Mouse (Mus musculus): Measurements from ENCODE around the gene Kcnmb4. TPM values are rescaled to one million over a fixed set of nuclear protein-coding genes. Genes with fewer than 3 reads are reported as not detected.

The Kcnmb4 gene
- 1 to 10 TPM; 1.0 to 2.1 TPM for polyA plus RNA-seq (2017; shearing (Covaris generic))

DNA sequence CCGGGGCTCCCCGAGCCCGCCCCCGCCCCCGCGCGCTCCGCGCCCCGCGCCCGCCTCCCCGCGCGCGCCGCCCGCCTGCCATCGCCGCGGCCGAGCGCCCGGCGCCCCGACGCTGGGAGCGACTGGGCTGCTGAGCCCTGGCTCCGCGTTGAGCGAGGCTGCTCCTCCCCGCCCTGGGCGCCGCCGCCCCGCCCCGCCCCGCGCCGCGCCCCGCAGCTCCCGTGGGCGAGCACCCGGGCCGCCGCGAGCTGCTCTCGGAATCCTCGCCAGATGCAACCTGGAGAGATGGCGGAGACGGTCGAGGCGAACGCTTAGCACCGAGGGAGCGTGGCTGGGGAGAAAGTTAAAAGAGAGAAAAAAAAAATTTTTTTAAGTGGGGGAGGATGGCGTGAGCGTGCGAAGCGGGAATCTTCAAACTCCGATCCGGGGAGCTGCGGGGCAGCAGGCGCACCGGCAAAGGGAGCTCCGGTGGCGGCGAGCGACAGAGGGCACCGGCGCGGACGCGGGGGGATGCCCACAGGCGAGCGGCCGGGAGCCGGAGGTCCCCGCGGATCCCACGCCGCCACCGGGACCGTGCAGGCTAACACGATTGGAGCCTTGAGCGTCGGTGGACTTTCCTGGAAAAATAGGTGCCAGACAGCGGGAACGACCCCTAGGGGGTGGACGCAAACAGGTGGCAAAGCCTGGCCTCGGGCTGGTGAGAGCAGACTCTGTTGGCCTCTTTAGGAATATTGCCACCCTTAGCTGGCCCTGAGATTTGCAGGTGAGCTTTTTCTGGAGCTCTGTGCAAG, at the start of gene Kcnmb4:
TSS of gene Kcnmb4 (minus strand) at position 120 of the 791 bp plus-strand sequence.
- peak; percentile 13 for ATAC-seq

DNA sequence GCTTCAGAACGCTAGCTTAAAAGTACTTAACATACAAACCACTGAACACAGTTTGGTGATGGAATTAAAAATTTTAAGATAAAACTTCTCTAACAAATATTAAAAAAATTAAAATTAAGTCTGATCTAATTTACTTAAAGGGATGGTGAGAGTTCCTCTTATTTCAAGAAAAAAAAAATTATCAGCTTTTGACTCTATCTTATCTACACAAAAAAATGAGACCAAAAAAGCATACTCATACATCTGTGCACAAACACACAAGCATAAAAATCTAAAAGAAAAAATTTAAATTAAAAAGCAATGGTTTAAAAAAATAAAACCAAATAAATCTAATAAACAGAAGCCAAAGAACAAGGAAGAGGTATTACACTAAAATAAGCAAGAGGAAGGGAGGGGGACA, 45.9 kb upstream of the Kcnmb4 start:
- no peak for ATAC-seq

DNA sequence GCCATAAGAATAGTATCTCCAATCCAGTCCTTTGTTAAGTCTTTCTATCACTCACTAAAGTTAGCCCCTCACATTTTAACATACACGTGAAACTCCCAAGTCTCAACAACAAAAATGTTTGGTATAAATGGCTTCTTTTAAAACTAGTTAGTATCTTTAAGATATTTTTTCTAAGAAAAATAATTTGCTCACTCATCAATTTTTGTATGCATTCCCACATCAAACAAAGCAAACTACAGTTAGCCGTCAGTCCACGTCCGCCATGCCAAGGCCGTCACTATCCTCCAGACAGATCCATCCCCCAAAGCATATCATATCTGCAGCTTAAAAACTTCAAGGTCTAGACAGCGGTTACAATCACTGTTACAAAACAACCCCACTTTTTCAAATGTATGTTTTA, 41.9 kb upstream of the Kcnmb4 start:
- ATAC-seq: no peak

DNA sequence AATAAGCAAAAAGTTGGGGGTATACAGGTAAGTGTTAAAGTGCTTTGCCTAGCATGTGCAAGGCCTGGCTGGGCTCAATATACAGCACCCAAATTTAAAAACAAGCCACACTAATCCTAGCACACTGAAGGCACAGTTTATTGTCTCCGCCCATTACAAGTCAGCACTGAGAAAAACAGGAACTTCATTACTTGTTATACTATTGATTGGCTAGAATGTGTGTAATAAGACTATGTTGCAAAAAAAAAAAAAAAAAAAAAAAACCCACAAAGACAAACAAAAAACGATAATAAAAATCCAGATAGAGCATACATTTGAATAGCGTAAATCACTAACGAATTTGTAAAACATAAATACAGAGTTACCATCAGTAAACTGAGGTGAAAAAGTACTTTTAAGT, 41.5 kb upstream of the Kcnmb4 start:
- no peak for ATAC-seq

DNA sequence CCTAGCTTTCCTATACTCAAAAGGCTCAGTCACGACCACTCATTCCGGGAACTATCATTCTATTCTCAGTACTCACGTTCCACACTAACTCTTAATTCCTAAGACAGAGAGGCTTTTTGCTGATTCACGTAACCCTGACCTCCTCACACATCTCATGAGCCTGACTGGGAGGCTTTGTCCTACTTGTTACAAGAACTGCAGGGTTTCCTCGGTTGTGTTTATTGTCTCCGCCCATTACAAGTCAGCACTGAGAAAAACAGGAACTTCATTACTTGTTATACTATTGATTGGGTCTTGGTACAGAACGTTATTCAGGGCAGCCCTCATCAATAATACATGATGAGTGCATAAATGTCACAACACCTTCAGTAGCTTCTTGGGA, 39.6 kb upstream of the Kcnmb4 start:
- no peak for ATAC-seq

DNA sequence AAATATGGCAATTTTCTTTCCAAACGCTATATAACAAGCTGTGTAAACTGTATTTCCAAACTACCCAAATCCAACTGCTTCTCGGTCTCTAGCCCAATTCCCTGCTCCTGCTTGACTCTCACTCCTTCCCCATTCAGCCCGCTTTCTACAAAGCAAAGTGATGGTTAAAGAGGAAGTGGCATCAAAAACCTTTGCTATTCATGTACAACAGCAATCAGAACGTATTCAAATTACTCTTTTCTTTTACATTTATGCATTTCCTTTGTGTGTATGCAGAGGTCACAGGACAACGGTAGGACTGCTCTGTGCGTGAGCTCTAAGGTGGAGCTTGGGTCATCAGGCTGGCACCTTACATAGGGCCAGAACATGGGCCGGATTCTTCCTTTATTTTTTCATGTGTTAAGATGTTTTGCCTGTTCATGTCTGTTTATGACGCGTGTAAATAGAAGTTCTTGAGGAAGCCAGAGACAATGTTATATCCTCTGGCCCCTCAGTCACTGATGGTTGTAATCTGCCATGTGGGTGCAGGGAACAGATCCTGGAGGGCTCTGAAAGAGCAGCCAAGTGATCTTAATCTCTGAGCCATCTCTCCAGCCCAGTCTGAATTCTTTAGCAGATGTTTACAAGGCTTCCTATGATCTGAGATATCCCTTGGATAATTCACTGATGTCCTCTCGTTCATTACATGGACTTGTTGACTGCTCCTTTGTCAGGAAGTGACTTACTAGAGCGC, 39.0 kb upstream of the Kcnmb4 start:
- no peak for ATAC-seq

DNA sequence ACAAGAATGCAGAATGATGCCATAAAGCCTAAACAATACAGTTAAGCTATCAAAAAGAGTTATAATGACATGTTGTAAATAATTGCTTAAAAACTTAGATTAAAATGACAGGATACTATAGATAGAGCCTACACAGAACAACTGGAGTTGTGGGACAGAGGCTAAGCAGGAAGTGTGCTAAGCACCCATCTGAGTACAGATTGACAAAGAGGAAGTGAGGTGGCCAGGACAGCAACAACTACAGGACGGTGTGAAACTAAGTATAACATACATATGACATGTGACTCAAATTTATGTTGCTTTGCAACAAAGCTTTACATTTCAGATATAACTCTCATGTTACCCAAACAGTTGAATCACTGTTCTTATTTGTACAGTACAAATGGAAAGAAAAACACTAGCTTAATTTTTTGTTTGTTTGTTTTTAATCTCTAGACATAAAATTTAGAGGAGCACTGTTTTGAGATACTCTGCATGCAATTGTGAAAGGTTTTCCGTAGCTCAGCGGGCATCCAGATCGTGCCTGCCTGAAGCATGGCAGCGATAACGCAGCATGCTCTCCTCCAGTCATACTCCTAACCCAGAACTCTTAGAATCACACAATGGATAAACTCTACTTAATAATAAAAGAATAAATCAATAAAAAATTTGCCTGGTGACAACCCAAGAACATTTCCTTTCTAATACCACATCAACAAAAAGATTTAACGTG, 31.8 kb upstream of the Kcnmb4 start:
- peak; percentile 66 for ATAC-seq

DNA sequence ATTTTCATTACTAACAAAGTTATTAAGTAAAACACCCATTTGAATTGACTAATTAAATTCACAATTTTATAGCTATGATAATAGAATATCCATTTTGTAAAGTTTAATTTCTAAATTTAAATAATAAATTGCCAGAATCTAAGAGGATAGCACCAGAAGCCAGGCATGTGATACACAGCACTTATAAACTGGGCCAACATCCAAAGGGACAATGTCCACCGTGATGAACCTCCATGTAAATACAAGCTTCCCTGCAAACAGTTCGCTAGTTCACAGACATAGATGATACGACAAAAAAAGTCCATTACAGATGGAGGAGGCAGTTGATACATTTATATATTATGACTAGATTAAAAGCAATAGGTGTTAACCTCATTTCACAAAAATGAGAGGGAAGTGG, 19.1 kb upstream of the Kcnmb4 start:
- ATAC-seq: no peak

DNA sequence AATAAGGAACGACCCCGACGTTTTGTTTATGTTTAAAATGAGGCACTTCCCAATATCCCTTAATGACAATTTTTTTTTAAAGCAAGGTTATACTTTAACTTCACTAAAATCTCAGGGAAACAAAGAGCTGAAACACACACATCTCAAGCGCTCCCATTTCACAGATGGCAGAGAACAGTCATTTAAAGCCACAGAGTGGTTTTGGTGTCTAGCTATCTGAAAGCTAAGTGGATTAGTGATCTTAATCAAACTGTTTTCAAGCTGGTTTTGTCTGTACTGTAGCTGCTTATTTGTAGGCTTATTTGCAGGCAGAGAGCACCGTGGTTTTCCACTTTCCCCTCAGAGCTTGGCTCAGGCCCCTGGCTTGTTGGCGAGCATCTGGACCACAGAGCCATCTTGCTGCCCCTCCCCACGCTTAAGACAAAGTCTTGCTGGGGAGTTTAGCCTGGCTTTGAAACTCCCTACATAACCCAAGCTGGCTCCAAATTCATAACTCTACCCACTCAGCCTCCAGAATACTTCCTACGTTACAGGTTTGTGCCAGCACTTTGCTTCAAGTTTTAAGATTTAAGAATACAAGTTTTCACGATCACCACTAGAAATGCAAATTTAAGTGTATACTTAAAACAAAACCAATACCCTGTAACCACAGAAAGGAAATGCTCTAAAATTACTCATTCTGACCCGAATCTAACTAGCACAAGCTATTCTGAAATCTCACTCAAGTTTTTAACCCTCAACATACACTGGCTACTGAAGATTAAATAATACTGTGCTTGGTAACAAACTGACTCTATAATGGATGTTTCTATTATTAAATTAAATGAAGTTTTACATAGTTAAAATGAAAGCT, 13.4 kb upstream of the Kcnmb4 start:
- ATAC-seq: peak; percentile 75

DNA sequence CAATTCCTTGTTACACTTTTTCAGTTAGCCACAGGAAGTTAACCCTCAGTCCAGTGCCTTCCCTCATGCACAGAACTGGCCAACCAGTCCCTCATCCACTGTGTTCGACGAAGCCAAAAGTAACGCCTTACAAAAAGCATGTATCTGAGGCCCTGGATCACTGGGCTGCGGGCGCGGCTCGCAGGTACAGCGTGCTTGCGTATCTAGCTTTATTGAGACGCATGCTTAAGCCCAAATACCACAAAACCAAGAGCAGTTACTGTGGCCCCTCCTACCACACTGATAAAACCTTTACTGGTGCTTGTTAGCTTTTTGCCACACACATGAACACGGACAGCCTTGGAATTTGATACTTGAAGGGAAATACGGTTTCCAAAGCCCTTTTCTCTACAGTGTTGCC, 8.2 kb upstream of the Kcnmb4 start:
- no peak for ATAC-seq

DNA sequence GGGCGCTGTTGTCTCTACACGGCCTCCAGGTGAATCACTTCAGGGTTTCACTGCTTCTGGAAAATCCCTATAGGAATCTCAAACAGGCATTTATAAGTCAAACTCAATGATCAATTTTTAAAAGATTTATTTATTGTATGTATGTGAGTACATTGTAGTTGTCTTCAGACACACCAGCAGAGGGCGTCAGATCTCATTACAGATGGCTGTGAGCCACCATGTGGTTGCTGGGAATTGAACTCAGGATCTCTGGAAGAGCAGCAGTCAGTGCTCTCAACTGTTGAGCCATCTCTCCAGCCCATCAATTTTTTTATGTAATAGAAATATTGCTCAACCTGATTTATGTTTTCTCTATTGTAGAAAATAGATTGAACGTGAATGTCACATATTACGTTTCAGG, 7.3 kb upstream of the Kcnmb4 start:
- ATAC-seq: no peak

DNA sequence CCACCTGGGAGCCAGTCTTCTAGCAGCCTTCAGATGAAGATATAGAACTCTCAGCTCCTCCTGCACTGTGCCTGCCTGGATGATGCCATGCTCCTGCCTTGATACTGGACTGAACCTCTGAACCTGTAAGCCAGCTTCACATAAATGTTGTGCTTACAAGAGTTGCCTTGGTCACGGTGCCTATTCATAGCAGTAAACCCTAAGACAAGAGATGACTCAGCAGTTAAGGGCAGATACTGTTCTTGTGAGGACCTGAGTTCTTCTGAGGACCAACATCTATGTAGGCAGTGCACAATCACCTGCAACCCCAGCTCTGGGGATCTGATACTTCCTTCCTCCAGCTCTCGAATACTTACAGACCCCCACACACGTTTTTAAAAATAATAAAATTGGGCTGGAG, 2.9 kb upstream of the Kcnmb4 start:
- no peak for ATAC-seq

DNA sequence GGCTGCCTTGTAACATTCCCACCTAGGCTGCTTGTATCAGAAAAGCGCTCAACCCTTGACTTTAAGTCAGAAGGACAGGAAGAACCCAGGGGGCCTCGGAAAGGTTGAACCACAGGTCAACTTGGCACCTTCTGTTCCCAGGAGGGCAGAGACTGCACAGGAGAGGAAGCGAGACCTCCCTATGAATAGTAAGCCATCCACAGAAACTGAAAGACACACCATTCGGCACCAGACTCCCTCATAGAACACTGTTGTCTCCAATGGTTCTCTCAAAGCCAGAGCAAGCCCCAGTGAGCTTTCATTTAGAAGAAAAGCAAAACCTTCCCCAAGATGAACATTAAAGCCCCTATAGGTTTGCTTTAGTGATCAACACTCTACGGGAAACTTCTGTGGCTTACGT, 2.0 kb upstream of the Kcnmb4 start:
- no peak for ATAC-seq

DNA sequence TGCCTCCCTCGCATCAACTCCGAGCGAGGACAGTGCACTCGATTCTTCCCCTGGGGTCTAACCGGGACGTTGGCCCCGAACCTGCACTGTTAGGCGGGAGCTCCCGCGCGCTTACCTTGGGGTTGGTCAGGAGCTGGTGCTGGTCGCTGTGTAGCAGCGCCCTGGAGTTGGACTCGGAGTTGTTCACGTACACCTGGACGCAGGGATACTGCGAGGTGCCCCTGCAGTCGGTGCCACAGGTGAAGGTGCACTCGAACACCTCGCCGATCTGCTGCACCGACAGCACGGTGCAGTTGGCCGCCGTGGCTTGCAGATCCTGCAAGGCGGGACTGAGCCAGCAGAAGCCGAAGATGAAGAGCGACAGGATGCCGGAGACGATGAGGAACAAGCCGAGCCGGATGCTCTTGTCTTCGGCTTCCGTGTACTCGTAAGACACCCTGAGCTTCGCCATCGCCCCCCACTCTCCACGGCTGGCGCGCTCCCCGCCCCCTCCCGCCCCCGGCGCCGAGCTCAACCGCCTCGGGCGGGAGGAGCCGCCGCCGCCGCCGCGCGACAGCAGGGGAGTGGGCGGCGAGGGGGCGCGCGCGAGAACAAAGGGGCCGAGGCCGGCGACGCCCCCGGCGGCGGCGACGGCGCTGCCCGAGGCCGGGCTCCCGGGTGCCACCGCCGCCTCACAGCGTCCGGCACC, 463 bp downstream of the Kcnmb4 start:
- ATAC-seq: peak; percentile 85

DNA sequence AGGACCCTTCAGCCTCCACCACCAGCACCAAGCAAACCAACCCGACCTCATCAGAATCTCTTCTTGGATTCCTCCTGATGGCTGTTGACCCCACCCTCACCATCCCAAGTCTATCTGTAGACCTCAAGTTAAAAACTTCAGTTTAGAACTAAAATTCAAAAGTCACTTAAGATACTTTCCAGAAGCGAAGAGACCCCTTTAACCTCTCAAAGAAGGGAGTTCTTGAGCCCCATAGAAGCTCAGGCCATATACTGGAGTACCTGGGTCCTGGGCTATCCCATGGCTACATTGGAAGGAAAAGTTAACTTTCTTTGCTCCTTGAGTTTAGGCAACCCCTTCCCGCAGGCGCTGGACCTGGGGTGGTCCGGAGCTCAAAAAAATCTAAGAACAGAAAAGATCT, 1.1 kb downstream of the Kcnmb4 start:
- no peak for ATAC-seq

DNA sequence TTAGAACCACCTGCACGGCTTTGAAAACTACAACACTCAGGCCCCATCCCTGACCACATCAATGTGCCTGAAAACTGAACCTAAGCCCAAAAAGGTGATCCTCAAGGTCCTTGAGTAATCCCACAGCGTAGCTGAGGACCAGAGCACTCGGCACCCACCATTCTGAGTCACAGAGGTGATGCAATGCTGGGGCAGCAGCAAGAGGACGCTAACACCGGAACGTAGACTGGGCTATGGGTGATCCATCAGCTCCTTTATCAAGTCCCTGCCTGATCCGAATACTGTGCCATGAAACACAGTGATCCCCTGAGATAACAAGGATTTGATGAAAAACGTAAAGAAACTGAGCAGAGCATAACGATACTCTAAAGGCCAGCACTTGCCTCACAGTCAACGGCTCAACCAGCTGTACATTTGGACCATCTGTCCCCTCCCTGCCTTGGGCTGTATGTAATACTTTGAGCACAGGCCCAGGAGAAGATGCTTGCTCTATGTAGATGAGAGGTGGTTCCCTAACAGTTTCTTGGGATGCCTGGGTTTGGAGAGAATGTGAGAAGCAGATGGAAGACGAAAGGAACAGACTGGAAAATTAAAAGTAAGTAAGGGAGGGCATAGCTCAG, 3.3 kb downstream of the Kcnmb4 start:
- no peak for ATAC-seq

DNA sequence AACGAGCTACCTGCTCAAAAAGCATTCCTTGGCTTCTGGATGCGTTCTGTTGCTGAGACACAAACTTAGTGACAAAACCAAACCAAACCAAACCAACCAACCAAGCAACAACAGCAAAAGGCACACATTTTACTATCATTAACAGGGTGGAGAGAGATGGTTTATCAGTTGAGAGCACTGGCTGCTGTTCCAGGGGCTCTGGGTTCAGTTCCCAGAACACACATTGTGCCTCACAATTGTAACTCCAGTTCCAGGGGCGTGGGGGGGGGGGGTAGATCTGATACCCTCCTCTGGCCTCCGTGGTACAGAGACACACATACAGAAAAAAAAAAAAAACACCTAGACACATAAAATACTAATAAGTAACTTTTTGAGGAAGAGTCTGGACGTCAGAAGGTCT, 5.6 kb downstream of the Kcnmb4 start:
- ATAC-seq: no peak

DNA sequence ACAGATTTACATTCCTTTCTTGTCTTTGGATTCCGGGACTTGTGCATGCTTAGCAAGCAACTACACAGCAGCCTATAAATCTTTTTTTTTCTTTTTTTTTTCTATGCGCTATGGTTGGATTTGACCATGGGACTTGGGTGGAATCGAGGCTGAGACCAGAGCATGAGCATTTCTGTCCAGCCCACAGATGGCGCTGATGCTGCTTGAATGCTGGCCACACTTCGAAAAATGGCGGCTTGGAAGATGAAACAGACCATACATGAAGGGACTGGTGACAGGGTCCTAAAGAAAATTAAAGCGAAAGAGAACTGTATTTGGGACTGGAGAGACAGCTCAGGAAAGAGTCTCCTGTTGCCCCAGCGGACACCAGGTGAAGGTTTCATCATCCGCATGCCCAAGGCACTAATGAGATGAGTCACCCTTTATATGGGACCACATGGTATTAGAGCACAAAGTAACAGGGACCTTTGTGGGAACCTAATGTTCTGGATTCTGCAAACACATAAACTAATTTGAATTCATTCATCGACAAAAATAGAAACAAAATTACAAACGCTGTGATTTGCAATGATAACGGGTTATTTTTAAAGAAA, 9.8 kb downstream of the Kcnmb4 start:
- peak; percentile 49 for ATAC-seq

DNA sequence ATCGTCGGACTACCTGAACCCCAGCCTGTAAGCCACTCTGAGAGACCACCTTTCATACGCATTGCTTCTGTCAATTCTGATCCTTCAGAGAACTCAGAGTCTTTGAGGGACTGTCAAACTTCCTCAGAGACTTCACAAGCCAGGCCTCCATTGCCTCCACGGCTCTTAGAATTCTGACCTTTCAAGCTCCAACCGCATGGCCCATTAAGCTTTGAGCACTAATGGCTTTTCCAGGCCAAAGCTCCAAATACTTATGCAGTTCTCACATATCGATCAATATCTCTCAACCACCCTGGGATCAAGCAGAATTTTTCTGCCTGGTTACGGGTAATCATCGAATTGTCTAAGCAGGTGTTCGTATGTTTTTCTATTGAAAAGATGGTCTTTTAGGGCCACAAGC, 12.2 kb downstream of the Kcnmb4 start:
- no peak for ATAC-seq

DNA sequence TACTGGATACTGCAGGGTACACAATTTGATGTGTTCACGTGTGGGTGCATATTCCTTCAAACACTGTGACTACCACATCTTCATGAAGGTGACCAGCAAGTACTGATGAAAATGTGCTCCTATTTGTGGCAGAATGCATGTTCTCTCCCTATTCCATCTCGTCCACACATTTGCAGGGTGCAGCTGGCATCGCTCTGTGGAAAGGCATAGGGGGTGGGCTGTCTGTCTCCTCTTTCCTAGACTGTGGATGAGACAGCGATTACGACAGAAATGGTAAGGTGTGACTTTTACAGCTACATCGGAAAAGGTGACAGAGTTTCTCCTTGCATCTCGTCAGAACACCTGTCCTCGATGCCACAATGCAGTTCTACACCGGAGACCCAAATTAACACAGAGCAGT, 14.9 kb downstream of the Kcnmb4 start:
- ATAC-seq: no peak

DNA sequence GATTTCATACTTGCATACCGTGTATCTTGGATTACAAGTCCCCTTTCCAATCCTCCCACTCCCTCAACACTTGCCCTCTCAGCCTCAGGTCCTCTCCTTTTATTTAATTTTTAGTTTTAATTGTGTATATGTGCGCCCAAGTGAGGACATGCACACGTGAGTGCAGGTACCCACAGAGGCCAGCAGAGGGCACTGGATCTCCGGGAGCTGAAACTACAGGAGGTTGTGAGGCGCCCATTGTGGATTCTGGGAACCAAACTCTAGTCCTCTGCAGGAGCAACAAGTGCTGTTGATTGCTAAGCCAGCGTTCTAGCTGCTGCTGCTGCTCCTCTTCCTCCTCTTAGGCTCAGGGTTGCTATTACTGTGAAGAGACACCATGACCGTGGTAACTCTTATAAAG, 20.9 kb downstream of the Kcnmb4 start:
- ATAC-seq: no peak

Data from activated CD4-positive, CD25-positive, alpha-beta regulatory T cell, adult 4 months (primary cell).